Mouse (Mus musculus) stomach, postnatal 0 days (tissue): ENCODE results near the gene Ehmt2. TPM values are rescaled to one million over a fixed set of nuclear protein-coding genes. Genes with fewer than 3 reads are reported as not detected.
A peak's percentile ranks its signal among the peaks of the same experiment; 100 is the strongest.

Source experiments
- ATAC-seq: fragments of 200-750 bp; cut with Nextera tagmentation; 2 replicates; pipeline ENCODE4 v1.8.0; 2017; ENCODE audit not compliant: low FRiP score, low TSS enrichment
- DNase-seq: peaks from one replicate; pipeline ENCODE4 v3.0.0-alpha.2; 2016; ENCODE audit warnings: low spot score
- H3K27ac ChIP-seq: fragments of 300-500 bp; sonication (generic); replicated peaks from 2 replicates; pipeline ENCODE4 v1.5.1; 2014; ENCODE audit warnings: mild to moderate bottlenecking, control low read depth
- H3K27me3 ChIP-seq: fragments of 300-500 bp; sonication (generic); 2 replicates; pipeline ENCODE4 v1.6.1; 2014; ENCODE audit warnings: low read length; ENCODE audit not compliant: control insufficient read depth, insufficient read depth
- H3K36me3 ChIP-seq: fragments of 300-500 bp; sonication (generic); 2 replicates; pipeline ENCODE4 v1.6.1; 2014; ENCODE audit warnings: low read length, mixed read lengths; ENCODE audit not compliant: control insufficient read depth, insufficient read depth
- H3K4me1 ChIP-seq: fragments of 300-500 bp; sonication (generic); replicated peaks from 2 replicates; pipeline ENCODE4 v1.6.1; 2014; ENCODE audit warnings: antibody characterized with exemption; ENCODE audit not compliant: control insufficient read depth, insufficient read depth
- H3K4me2 ChIP-seq: fragments of 300-500 bp; sonication (generic); replicated peaks from 2 replicates; pipeline ENCODE4 v1.6.1; 2014; ENCODE audit warnings: low read depth, mild to moderate bottlenecking, control low read depth, moderate library complexity
- H3K4me3 ChIP-seq: fragments of 300-500 bp; sonication (generic); 2 replicates; pipeline ENCODE4 v1.5.1; 2014; ENCODE audit warnings: low read depth, low read length, control low read depth
- H3K9ac ChIP-seq: fragments of 300-500 bp; sonication (generic); 2 replicates; pipeline ENCODE4 v1.6.1; 2014; ENCODE audit warnings: mild to moderate bottlenecking, low read length, control low read depth, mixed read lengths
- H3K9me3 ChIP-seq: fragments of 300-500 bp; sonication (generic); 2 replicates; pipeline ENCODE4 v1.6.1; 2016; ENCODE audit warnings: low read length; ENCODE audit not compliant: control insufficient read depth
- CTCF ChIP-seq: IDR thresholded peaks from 2 replicates; pipeline ENCODE4 v1.5.1; 2016; ENCODE audit warnings: antibody characterized with exemption, low read depth, mild to moderate bottlenecking, moderate library complexity
- EP300 ChIP-seq: optimal IDR thresholded peaks from 2 replicates; pipeline ENCODE3; 2016; ENCODE audit warnings: antibody characterized with exemption
- WGBS: fragments of 180-500 bp; shearing (Covaris S2); extraction: QIAGEN DNeasy Blood & Tissue Kit; methylation state at CpG from one replicate; pipeline ENCODE4 v1.1.7; 2014; 5-methylcytosine and 5-hydroxymethylcytosine counted together
- polyA plus RNA-seq: library from polyadenylated mRNA; unstranded; fragments of >200 nt; fragmentation: Nextera tagmentation; extraction: Ambion mirVana; gene quantifications from 2 replicates; pipeline ENCODE4 v1.2.1, GENCODE M21; 2015

Ehmt2 gene
- polyA plus RNA-seq, 1 experiment from 2014 or later = 23.8 TPM

DNA sequence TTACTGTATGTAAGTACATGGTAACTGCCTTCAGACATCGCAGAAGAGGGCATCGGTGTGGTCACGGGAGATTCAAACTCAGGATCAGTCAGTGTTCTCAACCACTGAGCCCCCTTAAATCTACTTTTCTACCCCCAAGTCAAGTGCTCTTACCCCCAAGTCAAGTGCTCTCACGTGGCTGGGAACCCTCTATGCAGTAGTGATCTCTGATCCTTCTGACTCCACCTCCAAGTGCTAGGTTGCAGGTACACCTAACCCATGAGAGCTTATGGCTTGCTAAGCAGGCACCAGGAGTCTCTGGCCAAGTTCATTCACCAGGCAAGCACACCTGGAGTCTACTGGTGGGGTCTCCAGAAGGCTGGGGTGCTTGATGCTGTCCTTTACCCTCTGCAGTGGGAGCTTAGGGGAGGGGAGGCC is 51.3 kb downstream of the Ehmt2 start:
- Histone ChIP-seq H3K36me3 (0 out of 2 replicates have a peak, but pooled peaks cover 7% of the 10 kb centered on the region), H3K4me1 (peaks cover 5% of the 10 kb centered on the region; the same call in 1 of the 2 replicates), H3K4me3 (no peak overlapping the region), H3K27ac (no peak overlapping the region), H3K4me2 (no peak overlapping the region), H3K9ac (no peak overlapping the region), H3K27me3 (no peaks in the 10 kb centered on the region), H3K9me3 (no peaks in the 10 kb centered on the region)
- WGBS = 32% methylated on average over 4 of the region's 4 CpGs
- no peak for DNase-seq
- ATAC-seq = no peak
- no peak for TF ChIP-seq CTCF
- no peak for TF ChIP-seq EP300

- Histone ChIP-seq H3K4me1 (peaks cover 5% of the 10 kb centered on the region; the same call in 1 of the 2 replicates), H3K27me3 (no peaks in the 10 kb centered on the region), H3K9me3 (no peaks in the 10 kb centered on the region), H3K27ac (peak overlapping the region; percentile 4; the same call in 1 of the 2 replicates), H3K4me2 (peak overlapping the region; percentile 64), H3K4me3 (peak overlapping the region; percentile 74), H3K36me3 (0 out of 2 replicates have a peak, but pooled peaks cover 7% of the 10 kb centered on the region), H3K9ac (peak overlapping the region; percentile 83)
- TF ChIP-seq CTCF = peak; percentile 48
- TF ChIP-seq EP300 = no peak
- no peak for ATAC-seq
- DNase-seq = no peak
- 25% methylated on average over 10 of the region's 10 CpGs for WGBS
Observed at GRCm38 (mm10) chr17:34950514-34951455, 52.5 kb downstream of the Ehmt2 start.

DNA sequence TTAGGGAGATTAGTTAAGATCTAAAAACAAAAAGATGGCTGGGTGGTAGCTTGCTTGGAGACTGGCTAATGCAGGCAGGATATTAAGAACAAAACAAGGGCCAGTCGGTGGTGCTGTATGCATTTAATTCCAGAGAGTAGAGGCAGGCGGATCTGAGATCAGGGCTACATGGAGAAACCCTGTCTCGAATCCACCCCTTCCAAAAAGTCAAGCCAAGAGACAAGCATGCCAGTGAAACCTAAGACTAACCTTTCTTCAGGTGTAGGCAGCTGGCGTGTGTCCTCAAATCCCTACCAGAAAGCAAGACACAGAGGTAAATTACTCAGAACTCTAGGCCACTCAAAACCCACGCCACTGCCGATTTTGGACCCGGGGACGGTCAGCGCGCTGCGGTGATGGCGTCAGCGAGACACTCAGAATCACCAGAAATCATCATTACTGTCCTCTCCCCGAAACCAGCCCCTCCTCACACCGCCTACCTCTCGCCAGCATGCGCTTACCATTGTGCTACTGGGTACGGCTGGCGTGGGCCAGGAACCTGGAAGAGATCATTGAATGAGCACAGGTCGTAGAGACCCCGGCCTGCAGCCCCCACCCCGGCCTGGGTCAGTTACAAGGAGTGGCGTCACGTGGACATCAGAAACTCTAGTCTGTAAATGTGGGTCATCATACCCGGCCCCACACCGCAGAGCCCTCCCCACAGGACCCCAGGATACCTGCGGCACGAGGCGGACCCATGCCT is 53.5 kb downstream of the Ehmt2 start:
- Histone ChIP-seq H3K27me3 (no peaks in the 10 kb centered on the region), H3K4me3 (peak overlapping the region; percentile 74), H3K27ac (peak overlapping the region; percentile 80), H3K9me3 (no peaks in the 10 kb centered on the region), H3K9ac (peak overlapping the region; percentile 83), H3K36me3 (0 out of 2 replicates have a peak, but pooled peaks cover 7% of the 10 kb centered on the region), H3K4me2 (peak overlapping the region; percentile 64), H3K4me1 (peaks cover 5% of the 10 kb centered on the region; the same call in 1 of the 2 replicates)
- whole genome bisulfite sequencing = under 1% methylated on average over 29 of the region's 29 CpGs
- peak; percentile 40; the same call in 1 of the 2 replicates for ATAC-seq
- TF ChIP-seq CTCF (no peak), EP300 (no peak)
- no peak for DNase-seq

DNA sequence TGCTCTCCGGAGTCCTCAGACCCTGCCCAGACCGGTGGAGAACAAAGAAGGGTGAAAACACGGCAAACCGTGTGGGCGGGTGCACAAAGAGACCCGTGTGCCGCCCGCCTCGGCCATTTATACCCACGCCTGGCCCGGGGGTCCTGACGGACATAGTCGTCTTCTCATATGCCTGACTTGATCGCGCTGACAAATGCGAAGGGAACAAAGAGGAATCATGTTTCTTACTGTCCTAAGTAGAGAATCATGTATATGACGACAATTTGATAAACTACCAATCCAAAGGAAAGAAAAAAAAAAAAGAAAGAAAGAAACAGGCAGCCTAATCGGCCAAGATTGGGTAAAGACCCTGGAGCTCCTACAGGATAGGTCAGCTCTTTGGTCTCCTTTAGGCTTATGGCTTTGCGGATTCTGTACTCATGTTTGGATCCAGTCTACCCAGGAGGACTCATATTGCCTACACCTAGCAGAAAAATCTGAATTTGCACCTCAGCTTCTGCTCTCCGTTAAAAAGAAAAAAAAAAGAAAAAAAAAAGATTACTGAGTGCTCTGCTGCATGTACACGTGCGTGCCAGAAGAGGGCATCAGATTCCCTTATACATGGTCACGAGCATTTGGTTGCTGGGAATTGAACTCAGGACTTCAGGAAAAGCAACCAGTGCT is 54.2 kb downstream of the Ehmt2 start:
- DNase-seq (peak; percentile 83), ATAC-seq (peak; percentile 74)
- H3K9me3 ChIP-seq = no peaks in the 10 kb centered on the region
- TF ChIP-seq EP300 (peak; percentile 96), CTCF (peak; percentile 80)
- 0 out of 2 replicates have a peak, but pooled peaks cover 7% of the 10 kb centered on the region for H3K36me3 ChIP-seq
- under 1% methylated on average over 23 of the region's 23 CpGs for WGBS
- H3K9ac ChIP-seq = peak overlapping the region; percentile 83
- peaks cover 5% of the 10 kb centered on the region; the same call in 1 of the 2 replicates for H3K4me1 ChIP-seq
- peak overlapping the region; percentile 64 for H3K4me2 ChIP-seq
- peak overlapping the region; percentile 80 for H3K27ac ChIP-seq
- peak overlapping the region; percentile 74 for H3K4me3 ChIP-seq
- no peaks in the 10 kb centered on the region for H3K27me3 ChIP-seq

DNA sequence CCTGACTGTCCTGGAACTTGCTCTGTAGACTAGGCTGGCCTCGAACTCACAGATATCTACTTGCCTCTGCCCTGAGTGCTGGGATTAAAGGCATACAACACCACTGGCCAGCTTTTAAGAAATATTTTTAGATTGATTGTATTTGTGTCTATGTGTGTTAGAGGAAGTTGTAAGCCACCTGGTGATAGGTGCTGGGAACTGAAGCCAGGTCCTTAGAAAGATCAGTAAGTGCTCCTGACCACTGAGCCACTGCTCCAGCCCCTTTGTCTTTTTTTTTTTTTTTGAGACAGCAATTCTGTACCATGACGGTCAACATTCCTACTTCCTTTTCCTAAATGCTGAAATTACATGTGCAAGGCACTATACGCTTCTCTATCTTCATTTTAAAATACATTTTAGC is 55.0 kb downstream of the Ehmt2 start:
- Histone ChIP-seq H3K4me1 (peaks cover 5% of the 10 kb centered on the region; the same call in 1 of the 2 replicates), H3K27ac (no peak overlapping the region), H3K9me3 (no peaks in the 10 kb centered on the region), H3K4me3 (no peak overlapping the region), H3K9ac (no peak overlapping the region), H3K4me2 (no peak overlapping the region), H3K27me3 (no peaks in the 10 kb centered on the region), H3K36me3 (0 out of 2 replicates have a peak, but pooled peaks cover 7% of the 10 kb centered on the region)
- no peak for TF ChIP-seq CTCF
- no peak for TF ChIP-seq EP300
- no peak for DNase-seq
- WGBS = 88% methylated on average over 3 of the region's 3 CpGs
- ATAC-seq = no peak
